Mouse (Mus musculus) spleen, adult 2 months (tissue): ENCODE data around the gene Usp30.

ENCODE experiments used
- CTCF ChIP-seq: fragments of 200-500 bp; IDR thresholded peaks from 2 replicates; pipeline ENCODE4 v1.5.1; 2011; ENCODE audit warnings: mild to moderate bottlenecking, inconsistent platforms; ENCODE audit not compliant: insufficient read depth, insufficient read length, insufficient replicate concordance; ENCODE audit errors: extremely low read depth
- POLR2A ChIP-seq: fragments of 200-500 bp; IDR thresholded peaks from 2 replicates; pipeline ENCODE4 v1.6.1; 2011; ENCODE audit warnings: low read depth, low read length, inconsistent platforms

- no peak for TF ChIP-seq POLR2A
- TF ChIP-seq CTCF = no peak
Observed at GRCm38 (mm10) chr5:114137481-114138276, 72.4 kb downstream of the Usp30 start.
